Mouse (Mus musculus) spleen, adult 2 months (tissue): ENCODE results near the gene Asb15.

Experiments
- CTCF ChIP-seq: fragments of 200-500 bp; IDR thresholded peaks from 2 replicates; pipeline ENCODE4 v1.5.1; 2011; ENCODE audit warnings: mild to moderate bottlenecking, inconsistent platforms; ENCODE audit not compliant: insufficient read depth, insufficient read length, insufficient replicate concordance; ENCODE audit errors: extremely low read depth
- POLR2A ChIP-seq: fragments of 200-500 bp; IDR thresholded peaks from 2 replicates; pipeline ENCODE4 v1.6.1; 2011; ENCODE audit warnings: low read depth, low read length, inconsistent platforms

- TF ChIP-seq CTCF (no peak), POLR2A (no peak)
Measured at GRCm38 (mm10) chr6:24573319-24573718, 45.4 kb downstream of the Asb15 start.
